Mouse (Mus musculus): ENCODE results near the gene Uckl1. TPM values are rescaled to one million over a fixed set of nuclear protein-coding genes. Genes with fewer than 3 reads are reported as not detected.

The Uckl1 gene
- polyA plus RNA-seq, 1 experiment from 2014 or later: 38.3 TPM

DNA sequence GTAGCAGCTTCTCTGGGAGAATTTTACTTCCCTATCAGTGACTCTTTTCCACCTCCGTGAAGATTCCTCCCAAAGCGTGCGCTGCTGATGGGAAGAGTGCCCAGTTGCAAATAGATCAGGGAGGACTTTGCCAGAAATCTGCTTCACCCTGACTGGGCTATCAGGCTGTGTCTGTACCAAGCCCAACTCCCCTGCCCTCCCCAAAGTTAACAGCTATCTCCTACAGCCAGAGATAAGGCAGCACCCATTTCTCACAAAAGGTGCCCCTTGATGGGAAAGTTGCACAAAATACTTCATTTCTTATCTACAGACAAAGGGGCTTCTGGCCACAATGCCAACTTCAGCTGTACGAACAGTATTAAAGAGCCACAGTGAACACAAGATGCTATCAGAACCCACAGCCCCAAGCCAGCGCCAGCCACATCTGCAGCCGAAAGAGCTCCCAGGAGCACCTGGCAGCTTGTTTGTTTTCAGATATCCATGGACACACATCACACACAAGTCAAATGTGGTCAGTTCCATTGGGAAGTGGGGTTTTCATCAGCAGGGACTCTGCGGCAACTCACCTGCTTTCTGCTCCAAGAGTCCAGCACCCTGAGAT lies 6.6 kb downstream of the Uckl1 start:
- no peak for ATAC-seq (ENCODE audit: insufficient read depth)
- WGBS: 67% methylated on average over 7 of the region's 7 CpGs

DNA sequence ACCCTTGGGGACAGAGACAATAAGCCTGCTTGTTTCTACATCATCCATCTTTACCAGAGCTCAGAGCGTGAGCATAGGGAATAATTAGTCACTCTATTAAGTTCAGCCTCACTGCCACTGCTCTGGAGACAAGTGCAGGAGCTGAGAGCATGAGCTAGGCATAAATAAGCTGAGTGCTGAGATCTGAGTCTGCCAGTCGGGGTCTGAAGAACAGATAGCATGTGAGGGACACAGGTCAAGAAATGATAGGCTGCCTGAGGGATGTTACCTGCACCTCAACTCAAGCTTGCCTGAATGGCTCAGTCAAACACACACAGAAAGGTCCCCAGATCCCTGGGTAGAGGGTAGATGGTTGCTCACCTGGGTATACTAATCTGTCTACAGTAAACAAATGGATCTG lies 7.6 kb downstream of the Uckl1 start:
- 56% methylated on average over 2 of the region's 2 CpGs for WGBS
- no peak overlapping the region for H3K27ac ChIP-seq (ENCODE audit: low read depth)
- peaks cover 19% of the 10 kb centered on the region; the same call in 1 of the 2 replicates for H3K36me3 ChIP-seq (ENCODE audit: insufficient read depth)
- no peak for ATAC-seq (ENCODE audit: insufficient read depth)
- no peak overlapping the region for H3K4me2 ChIP-seq
- H3K9ac ChIP-seq: no peak overlapping the region
- no peak overlapping the region for H3K4me3 ChIP-seq (ENCODE audit: low read depth, low read length)
- H3K27me3 ChIP-seq (ENCODE audit: insufficient read depth, low read length): no peaks in the 10 kb centered on the region
- no peaks in the 10 kb centered on the region for H3K9me3 ChIP-seq (ENCODE audit: low read depth, low read length)
- no peak for TF ChIP-seq CTCF (IDR thresholded peaks at IDR 0.05; ENCODE audit: low read depth)
- DNase-seq: no peak
- H3K4me1 ChIP-seq (ENCODE audit: insufficient read depth): peaks cover 8% of the 10 kb centered on the region

More for the DNA sequence above, 6.6 kb downstream of the Uckl1 start:
- H3K27me3 ChIP-seq (ENCODE audit: insufficient read depth, low read length): no peaks in the 10 kb centered on the region
- peaks cover 10% of the 10 kb centered on the region; the same call in 1 of the 2 replicates for H3K36me3 ChIP-seq (ENCODE audit: insufficient read depth)
- no peak for DNase-seq
- no peaks in the 10 kb centered on the region for H3K9me3 ChIP-seq (ENCODE audit: low read depth, low read length)
- H3K9ac ChIP-seq: no peak overlapping the region
- H3K4me3 ChIP-seq (ENCODE audit: low read depth, low read length): no peak overlapping the region
- TF ChIP-seq CTCF (IDR thresholded peaks at IDR 0.05; ENCODE audit: low read depth): no peak
- no peak overlapping the region for H3K4me2 ChIP-seq
- H3K27ac ChIP-seq (ENCODE audit: low read depth): no peak overlapping the region
- H3K4me1 ChIP-seq (ENCODE audit: insufficient read depth): peaks cover 8% of the 10 kb centered on the region

DNA sequence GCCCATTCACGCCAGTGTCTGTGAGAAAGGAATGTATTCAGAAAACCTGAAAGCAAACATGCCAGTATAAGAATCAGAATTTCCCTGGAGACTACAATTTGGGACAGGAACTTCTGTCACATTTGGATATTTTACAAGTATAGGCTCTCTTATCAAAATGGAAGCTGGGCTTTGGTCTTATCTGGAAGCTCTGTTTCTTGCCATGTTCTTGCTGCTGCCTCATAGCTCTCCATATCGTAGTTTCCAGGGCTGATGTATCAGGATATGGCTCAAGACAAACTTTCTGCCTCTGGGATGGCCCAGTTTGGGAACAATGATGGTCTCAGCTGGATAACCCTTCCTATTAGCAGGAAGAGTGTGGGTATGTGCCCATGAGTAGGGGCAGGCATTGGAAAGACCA lies 8.1 kb downstream of the Uckl1 start:
- H3K4me1 ChIP-seq (ENCODE audit: insufficient read depth): peaks cover 8% of the 10 kb centered on the region
- no peak for TF ChIP-seq CTCF (IDR thresholded peaks at IDR 0.05; ENCODE audit: low read depth)
- no peaks in the 10 kb centered on the region for H3K27me3 ChIP-seq (ENCODE audit: insufficient read depth, low read length)
- H3K9ac ChIP-seq: no peak overlapping the region
- DNase-seq (no peak), ATAC-seq (ENCODE audit: insufficient read depth) (no peak)
- H3K4me2 ChIP-seq: no peak overlapping the region
- no peaks in the 10 kb centered on the region for H3K9me3 ChIP-seq (ENCODE audit: low read depth, low read length)
- 82% methylated on average over 2 of the region's 2 CpGs for WGBS
- H3K36me3 ChIP-seq (ENCODE audit: insufficient read depth): peaks cover 19% of the 10 kb centered on the region; the same call in 1 of the 2 replicates
- H3K27ac ChIP-seq (ENCODE audit: low read depth): no peak overlapping the region
- no peak overlapping the region for H3K4me3 ChIP-seq (ENCODE audit: low read depth, low read length)

DNA sequence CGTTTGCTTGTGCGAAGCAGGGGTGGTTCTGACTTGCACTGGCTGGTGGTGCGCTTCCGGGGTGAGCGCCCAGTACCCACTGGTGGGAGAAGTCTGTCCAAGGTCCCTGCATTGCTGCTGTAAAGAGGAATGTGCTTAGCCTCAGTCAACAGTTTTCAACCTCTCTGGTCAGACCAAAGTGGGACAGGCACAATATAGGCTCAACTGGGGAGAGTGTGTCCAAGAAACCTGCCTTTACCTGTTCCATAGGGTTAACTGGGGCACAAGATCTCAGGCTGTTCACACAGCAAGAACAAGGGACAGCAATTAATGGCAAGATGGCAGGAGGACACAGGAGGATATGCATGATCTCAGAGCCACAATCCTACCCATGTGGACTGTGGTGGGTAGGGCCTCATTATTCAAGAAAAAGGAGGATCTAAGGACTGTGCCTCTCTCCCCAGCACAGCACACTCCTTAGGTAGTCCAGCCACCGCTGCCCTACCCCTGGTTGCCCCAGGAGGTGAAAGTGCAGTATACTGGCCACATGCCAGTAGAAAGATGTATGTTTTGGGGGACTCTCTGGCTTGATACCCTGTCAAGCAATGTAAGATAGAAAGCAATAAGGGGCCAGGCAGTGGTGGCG lies 9.7 kb downstream of the Uckl1 start:
- Histone ChIP-seq H3K9ac (no peak overlapping the region), H3K36me3 (ENCODE audit: insufficient read depth) (peaks cover 19% of the 10 kb centered on the region; the same call in 1 of the 2 replicates), H3K27ac (ENCODE audit: low read depth) (no peak overlapping the region), H3K27me3 (ENCODE audit: insufficient read depth, low read length) (no peaks in the 10 kb centered on the region), H3K4me3 (ENCODE audit: low read depth, low read length) (no peak overlapping the region), H3K4me2 (no peak overlapping the region), H3K9me3 (ENCODE audit: low read depth, low read length) (no peaks in the 10 kb centered on the region), H3K4me1 (ENCODE audit: insufficient read depth) (no peaks in the 10 kb centered on the region)
- DNase-seq (no peak), ATAC-seq (ENCODE audit: insufficient read depth) (no peak)
- no peak for TF ChIP-seq CTCF (IDR thresholded peaks at IDR 0.05; ENCODE audit: low read depth)
- WGBS: 94% methylated on average over 7 of the region's 7 CpGs

DNA sequence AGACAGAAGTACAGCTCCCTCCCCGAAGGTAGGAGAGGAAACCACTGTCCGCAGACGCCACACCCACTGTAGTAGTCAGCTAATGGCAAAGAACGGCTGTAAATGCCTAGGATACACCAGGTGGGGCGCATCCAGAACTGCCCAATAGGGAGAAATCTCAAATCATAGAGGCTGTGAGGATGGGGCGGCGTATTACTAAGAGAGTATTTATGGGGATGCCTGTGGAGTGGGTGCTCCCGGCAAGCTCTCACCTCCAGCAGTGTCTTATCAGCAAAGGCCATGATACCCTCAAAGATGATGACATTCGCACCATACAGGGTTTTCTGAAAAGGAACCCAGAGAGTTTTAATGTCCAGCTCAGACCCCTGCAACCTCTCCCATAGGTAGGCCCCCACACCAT lies 10.7 kb downstream of the Uckl1 start:
- Histone ChIP-seq H3K9me3 (ENCODE audit: low read depth, low read length) (no peaks in the 10 kb centered on the region), H3K27me3 (ENCODE audit: insufficient read depth, low read length) (no peaks in the 10 kb centered on the region), H3K9ac (no peak overlapping the region), H3K4me2 (no peak overlapping the region), H3K4me1 (ENCODE audit: insufficient read depth) (no peaks in the 10 kb centered on the region), H3K4me3 (ENCODE audit: low read depth, low read length) (no peak overlapping the region), H3K36me3 (ENCODE audit: insufficient read depth) (peaks cover 19% of the 10 kb centered on the region; the same call in 1 of the 2 replicates), H3K27ac (ENCODE audit: low read depth) (no peak overlapping the region)
- no peak for ATAC-seq (ENCODE audit: insufficient read depth)
- DNase-seq: no peak
- TF ChIP-seq CTCF (IDR thresholded peaks at IDR 0.05; ENCODE audit: low read depth): no peak
- 82% methylated on average over 9 of the region's 9 CpGs for WGBS

DNA sequence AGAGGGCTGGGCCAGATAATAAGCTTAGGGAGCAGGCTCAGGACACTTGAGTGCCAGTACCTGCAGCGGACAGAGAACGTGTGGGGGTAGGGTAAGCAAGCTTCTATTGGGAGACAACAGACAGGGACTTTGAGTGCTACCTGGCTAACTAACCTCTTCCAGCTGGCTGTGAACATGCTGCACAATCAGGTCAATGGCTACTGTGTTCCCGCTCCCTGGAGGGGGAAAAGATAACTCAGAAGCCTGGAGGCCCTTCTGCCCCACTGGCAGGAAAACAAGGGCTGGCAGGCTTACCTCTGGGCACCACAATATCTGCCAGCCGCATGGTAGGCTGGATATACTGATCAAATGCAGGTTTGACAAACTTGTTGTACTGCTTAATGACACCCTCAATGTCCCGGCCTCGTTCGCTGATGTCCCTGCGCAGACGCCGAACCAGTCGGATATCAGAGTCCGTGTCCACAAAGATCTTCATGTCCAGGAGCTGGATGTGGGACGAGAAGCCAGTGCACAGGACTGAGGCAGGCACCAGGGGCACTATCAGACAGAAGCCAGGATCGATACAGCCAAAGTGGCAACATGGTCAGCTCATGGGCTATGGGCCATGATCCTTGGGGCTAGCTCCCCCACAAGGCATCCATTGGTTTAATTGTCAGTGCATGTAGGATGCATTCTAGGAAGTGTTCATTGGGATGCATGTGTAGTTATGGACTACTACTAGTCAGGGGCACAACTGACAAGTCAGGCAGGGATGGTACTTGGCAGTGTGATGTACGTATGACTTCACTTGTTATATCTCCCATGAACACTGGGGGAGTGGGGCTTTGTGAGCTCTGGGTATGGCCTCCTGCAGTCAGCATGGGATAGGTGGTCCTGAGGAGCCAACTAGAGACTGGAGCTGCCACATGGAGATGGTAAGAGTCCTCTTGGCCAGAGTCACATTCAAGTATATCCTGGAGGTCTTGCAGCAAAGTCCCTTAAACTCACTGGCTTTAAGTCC lies 11.5 kb downstream of the Uckl1 start:
- H3K9me3 ChIP-seq (ENCODE audit: low read depth, low read length): no peaks in the 10 kb centered on the region
- no peak for ATAC-seq (ENCODE audit: insufficient read depth)
- no peak overlapping the region for H3K27ac ChIP-seq (ENCODE audit: low read depth)
- peaks cover 19% of the 10 kb centered on the region; the same call in 1 of the 2 replicates for H3K36me3 ChIP-seq (ENCODE audit: insufficient read depth)
- no peak for DNase-seq
- no peaks in the 10 kb centered on the region for H3K27me3 ChIP-seq (ENCODE audit: insufficient read depth, low read length)
- TF ChIP-seq CTCF (IDR thresholded peaks at IDR 0.05; ENCODE audit: low read depth): no peak
- H3K4me3 ChIP-seq (ENCODE audit: low read depth, low read length): no peak overlapping the region
- no peak overlapping the region for H3K4me2 ChIP-seq
- no peak overlapping the region for H3K9ac ChIP-seq
- H3K4me1 ChIP-seq (ENCODE audit: insufficient read depth): no peaks in the 10 kb centered on the region
- WGBS: 89% methylated on average over 15 of the region's 15 CpGs
